Mouse (Mus musculus): Measurements from ENCODE around the gene Zbtb16.

DNA sequence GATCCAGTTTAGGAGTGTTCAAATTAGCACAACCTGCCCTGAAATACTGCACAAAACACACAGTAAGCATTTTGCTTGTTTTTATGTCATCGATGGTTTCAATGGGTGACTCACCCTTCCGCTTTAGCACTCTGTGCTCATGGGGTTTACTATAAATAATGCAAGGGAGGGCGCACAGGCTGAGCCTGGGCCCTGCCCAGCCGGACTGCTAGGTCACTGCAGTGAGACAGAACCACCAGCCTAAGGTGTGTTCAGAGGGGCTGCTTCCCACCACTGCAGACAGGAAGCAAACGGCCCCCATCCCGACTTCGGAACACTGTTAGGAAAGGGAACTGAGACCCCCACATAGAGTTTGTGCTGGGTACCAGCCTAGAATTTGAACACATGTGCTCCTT is 18.6 kb downstream of the Zbtb16 start:
- TF ChIP-seq USF1 (IDR thresholded peaks at IDR 0.05; ENCODE audit: low read depth) (no peak), MAX (IDR thresholded peaks at IDR 0.05; ENCODE audit: low read depth) (no peak), TCF12 (IDR thresholded peaks at IDR 0.05; ENCODE audit: insufficient read depth, poor library complexity, severe bottlenecking) (no peak), SRF (IDR thresholded peaks at IDR 0.05; ENCODE audit: control insufficient read depth, insufficient read length, low read depth) (no peak), POLR2A (IDR thresholded peaks at IDR 0.05; ENCODE audit: insufficient read length, low read depth) (no peak), E2F4 (IDR thresholded peaks at IDR 0.05; ENCODE audit: insufficient read depth) (no peak)
